Mouse (Mus musculus) heart, postnatal 14 days (tissue): ENCODE results near the gene Tex14. TPM values are rescaled to one million over a fixed set of nuclear protein-coding genes. Genes with fewer than 3 reads are reported as not detected.
"Not testable (repeated sequence)": the region's sequence is repeated elsewhere in the genome, so short reads cannot be mapped to it uniquely, and the experiment has no call there.

ENCODE experiments used
- DNase-seq, 2 experiments: peaks; one replicate each; pipeline ENCODE4 v3.0.0; 2021 to 2022
- intact Hi-C: fragments of 180-260 bp; cut with DNase I; formaldehyde crosslinking; loops from one replicate; pipeline ENCODE4 v1.15.1; 2025
- total RNA-seq, 2 experiments: library from RNA; stranded (reverse); gene quantifications; 2 replicates each; pipeline ENCODE4 v1.2.3; 2021

Tex14 gene
- total RNA-seq, 2 experiments from 2014 or later, result 0.27 to 0.41 TPM

DNA sequence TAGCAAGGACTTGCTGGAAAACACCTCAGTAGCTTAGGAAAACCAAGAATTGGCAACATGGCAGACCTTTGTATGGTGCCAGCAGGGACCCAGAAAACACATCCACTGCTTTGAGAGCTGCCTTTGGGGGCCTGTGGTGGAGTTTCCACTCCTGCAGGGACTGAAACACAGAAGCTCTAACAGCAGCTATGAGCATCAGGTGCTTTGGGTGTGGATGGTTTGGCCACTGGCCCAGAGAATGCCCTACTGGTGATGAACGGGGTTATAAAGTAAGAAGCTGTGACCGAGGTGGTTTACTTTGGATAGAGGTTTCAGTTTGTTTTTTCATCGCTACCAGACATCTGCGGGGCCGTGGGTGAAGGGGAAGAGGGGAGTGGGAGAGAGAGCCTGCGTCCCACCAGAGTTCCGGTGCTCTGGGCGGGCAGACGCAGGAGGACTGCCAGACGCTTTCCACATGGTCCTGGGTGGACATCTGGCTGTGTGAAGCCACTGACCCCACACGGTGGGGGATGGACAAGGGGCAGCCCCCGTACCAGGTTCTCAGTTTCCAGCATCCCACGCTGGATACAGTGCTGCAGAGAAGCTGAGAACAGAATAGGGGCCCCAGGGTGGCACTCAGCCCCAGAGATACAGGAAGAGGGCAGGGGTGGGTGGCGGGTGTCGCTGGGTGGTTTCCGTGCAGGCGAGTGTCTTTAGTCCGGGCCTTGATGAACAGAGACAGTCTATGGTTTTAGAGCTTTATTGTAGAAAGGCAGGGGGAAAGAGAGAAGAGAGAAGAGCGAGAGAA lies 62.8 kb downstream of the Tex14 start:
- intact Hi-C loops, result loop anchor here (5.0 kb wide), 1 partner anchor 125 kb away; the partner anchor contains the start of gene Mtmr4
- DNase-seq, result peak in 1 of 2 experiments; percentile 7

DNA sequence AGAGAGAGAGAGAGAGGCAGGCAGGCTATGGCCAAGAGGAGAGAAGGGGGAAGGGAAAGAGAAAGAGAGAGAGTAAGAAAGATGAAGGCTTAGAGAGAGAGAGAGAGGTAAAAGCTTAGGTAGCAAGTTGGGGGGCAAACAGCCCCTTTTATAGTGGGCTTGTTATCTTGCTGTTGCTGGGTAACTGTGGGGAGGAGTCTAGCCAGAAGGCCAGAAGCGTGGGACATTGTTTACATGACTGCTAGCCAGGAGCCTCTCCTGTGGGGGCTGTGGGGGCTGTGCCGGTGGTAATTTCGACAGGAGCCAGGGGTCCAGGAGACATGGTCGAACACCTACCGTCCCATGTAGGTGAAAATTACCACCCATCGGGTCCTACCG lies 63.4 kb downstream of the Tex14 start:
- DNase-seq, result no peak
- intact Hi-C loops, result loop anchor here (5.0 kb wide), 1 partner anchor 124 kb away; the partner anchor contains the start of gene Mtmr4

- intact Hi-C loops, result loop anchor here (5.0 kb wide), 1 partner anchor 123 kb away; the partner anchor contains the start of gene Mtmr4
- no peak for DNase-seq
Measured at GRCm38 (mm10) chr11:87468706-87469315, 63.9 kb downstream of the Tex14 start.

DNA sequence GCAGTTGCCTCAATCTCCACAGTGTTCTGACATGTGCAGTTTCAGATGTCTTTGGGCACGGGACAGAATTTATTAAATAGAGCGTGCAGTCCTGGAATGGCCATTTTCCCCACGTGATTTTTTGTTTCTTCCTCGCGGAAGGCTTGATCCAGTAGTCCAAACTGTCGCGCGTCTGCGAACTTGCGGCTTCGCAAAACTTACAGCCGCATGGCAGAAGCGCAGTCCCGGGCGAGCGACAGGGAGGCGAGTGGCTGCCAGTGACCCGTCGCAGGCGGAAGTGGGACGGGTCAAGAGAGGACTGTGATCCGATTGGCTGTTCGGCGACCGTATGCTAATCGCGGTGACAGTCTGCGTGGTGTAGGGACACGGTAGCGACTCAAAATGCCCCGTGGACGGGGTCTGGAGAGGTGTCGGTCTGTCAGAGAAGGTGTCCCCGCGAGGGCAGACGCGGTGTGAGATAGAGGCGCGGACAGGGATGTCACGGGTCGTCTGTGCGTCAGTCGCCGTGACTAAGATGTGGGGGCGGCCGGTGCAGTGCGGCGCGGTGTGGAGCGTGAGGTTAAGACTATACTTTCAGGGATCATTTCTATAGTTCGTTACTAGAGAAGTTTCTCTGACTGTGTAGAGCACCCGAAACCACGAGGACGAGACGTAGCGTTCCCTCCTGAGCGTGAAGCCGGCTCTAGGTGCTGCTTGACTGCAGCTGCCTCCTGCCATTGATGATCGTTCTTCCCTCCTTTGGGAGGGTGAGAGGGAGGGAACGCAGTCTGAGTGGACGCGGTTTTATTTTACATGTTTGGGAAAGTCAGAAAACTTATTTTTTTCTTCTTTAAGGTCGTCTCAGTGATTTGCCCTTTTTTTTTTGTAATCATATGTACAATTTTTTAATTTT lies 66.2 kb downstream of the Tex14 start:
- peak; percentile 73 to 74 for DNase-seq
- intact Hi-C loops, result loop anchor here (5.0 kb wide), 1 partner anchor 44 kb away; no protein-coding TSS in a partner anchor

GRCm38 (mm10) chr11:87471699-87471997 lies 66.8 kb downstream of the Tex14 start:
- intact Hi-C loops, result loop anchor here (5.0 kb wide), 1 partner anchor 44 kb away; no protein-coding TSS in a partner anchor
- DNase-seq, result not testable (repeated sequence)

DNA sequence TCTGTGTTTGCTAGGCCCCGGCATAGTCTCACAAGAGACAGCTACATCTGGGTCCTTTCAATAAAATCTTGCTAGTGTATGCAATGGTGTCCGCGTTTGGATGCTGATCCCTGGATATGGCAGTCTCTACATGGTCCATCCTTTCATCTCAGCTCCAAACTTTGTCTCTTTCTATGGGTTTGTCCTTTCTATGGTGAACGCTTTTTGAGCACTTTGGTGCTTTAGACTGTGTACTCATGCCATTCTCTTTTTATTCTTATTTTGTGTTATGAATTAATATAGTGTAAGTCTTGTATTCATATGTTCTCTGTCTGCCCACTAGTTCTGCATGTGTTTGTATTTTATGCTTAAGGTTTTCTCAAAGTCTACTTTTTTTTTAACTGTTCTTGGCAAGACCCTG lies 67.2 kb downstream of the Tex14 start:
- intact Hi-C loops, result loop anchor here (5.0 kb wide), 1 partner anchor 45 kb away; no protein-coding TSS in a partner anchor
- not testable (repeated sequence) for DNase-seq

DNA sequence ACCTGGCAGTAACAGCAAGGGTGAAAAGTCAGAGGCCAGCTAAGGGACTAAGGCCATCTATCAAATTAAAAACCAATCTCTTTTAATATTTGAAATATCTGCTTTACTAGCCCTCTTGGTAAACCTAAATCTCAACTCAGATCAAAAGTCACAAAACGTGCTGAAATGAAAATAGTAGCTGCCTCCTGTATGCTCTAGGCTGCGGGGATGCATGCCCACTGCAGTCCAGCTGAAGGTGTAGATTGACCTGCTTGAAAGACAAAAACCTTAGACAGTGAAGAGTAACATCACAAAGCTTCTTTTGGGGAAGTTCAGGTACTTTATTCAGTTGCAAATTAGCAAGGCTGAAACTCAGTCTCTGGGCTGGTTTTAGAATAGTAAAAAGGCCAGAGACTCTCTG lies 74.3 kb downstream of the Tex14 start:
- DNase-seq, intact Hi-C loops: not testable (repeated sequence)

DNA sequence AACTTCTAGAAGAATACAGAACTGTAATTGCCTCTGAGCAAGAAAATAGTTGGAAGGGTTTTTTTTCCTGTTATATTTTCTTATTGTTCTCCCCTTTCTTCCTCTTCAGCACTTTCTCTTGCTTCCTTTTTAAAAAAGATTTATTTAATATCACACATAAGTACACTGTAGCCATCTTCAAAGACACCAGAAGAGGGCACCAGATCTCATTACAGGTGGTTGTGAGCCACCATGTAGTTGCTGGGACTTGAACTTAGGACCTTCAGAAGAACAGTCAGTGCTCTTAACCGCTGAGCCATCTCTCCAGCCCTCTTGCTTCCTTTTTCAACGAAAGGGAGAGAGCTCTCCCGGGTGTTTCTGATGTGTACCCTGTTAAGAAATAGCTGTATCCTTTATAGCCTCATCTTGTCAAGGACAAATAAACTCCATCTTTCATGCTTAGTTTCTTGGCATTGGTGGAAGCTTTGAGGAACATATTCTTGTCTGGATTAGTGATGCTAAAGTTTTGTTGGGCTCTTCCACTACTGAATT lies 79.0 kb downstream of the Tex14 start:
- no peak for DNase-seq
- intact Hi-C loops, result no loop called here

DNA sequence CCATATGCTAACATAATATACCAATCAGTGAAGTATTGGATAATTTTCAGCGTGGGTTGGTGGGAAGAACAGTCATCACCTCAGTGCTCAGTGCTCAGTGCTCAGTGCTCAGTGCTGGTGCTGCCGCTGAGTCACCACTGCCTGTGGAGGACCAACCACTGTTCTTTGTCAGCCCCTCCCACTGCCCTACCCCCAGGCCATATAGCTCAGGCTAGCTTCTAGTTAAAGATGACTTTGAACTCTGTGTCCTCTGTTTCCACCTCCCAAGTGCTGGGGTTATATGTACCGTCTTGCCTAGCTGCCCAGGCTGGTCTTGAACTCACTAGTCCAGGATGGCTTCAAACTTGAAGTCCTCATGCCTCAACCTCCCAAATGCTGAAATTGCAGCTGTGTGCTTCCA lies 84.1 kb downstream of the Tex14 start:
- intact Hi-C loops, result no loop called here
- DNase-seq, result no peak

- DNase-seq, result no peak
- intact Hi-C loops, result loop anchor here (1.0 to 5.0 kb wide), 2 partner anchors 77 to 290 kb away; no protein-coding TSS in a partner anchor
Measured at GRCm38 (mm10) chr11:87504690-87505214, 99.9 kb downstream of the Tex14 start.

- intact Hi-C loops, result no loop called here
Measured at GRCm38 (mm10) chr11:87506502-87506901, 101.6 kb downstream of the Tex14 start.

DNA sequence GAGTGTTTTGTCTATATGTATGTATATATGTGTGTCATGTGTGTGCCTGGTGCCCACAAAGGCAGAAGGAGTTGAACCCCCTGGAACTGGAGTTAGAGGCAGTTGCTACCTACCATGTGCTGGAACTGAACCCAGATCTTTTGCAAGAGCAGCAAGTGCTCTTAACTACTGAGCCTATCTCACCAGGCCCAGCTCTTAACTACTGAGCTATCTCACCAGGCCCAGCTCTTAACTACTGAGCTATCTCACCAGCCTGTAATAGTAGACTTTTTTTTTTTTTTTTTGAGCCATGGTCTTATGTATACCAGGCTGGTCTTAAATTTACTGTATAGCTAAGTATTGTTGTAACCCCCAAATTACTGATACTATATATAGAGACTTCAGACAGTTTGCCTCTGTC lies 102.2 kb downstream of the Tex14 start:
- intact Hi-C loops, result no loop called here
- DNase-seq, result no peak

More at GRCm38 (mm10) chr11:87506502-87506901, 101.6 kb downstream of the Tex14 start:
- DNase-seq, result no peak

- intact Hi-C loops, result loop anchor here (5.0 kb wide), 1 partner anchor 82 kb away; no protein-coding TSS in a partner anchor
- DNase-seq, result peak; percentile 14 to 32
Measured at GRCm38 (mm10) chr11:87519260-87519659, 114.4 kb downstream of the Tex14 start.

DNA sequence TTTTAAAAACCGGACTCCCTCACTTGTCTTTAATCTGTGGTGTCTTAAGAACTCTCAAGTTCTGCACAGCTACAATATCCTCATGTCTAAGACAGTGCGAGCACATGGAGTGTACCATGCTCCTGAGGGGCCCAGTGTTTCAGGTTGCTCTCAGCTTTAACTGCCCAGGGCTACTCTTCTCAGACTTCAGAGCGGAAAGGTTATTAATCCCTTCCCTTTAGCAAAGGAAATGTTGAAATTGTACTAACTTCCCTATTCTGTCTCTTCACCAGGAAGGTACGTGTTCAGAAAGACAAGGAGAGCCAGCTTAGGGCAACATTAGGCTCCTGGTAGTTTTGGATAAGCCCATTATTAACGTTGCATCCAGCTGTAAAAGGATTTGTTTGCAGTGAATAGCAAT lies 118.6 kb downstream of the Tex14 start:
- intact Hi-C loops, result loop anchor here (5.0 kb wide), 1 partner anchor 69 kb away; the partner anchor contains the start of gene Mtmr4
- DNase-seq, result no peak

DNA sequence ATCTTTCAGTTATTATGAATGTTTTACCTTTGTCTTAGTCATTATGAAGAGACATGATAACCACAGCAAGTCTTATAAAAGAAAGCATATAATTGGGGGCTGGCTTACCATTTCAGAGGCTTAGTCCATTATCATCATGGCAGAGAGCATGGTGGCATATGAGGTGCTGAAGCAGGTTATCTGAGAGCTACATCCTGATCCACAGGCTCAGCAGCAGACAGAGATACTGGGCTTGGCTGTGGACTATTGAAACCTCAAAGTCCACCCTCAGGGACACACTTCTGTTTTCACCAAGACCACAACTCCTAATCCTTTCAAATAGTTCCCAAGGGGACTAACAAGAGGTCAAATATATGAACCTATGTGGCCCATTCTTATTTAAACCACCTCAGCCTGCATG lies 119.1 kb downstream of the Tex14 start:
- intact Hi-C loops, result loop anchor here (5.0 kb wide), 1 partner anchor 68 kb away; the partner anchor contains the start of gene Mtmr4

GRCm38 (mm10) chr11:87524780-87525179 lies 119.9 kb downstream of the Tex14 start:
- intact Hi-C loops, result loop anchor here (5.0 kb wide), 1 partner anchor 68 kb away; the partner anchor contains the start of gene Mtmr4
- DNase-seq, result no peak

More for the DNA sequence above, 119.1 kb downstream of the Tex14 start:
- no peak for DNase-seq

- DNase-seq, result no peak
- intact Hi-C loops, result no loop called here
Measured at GRCm38 (mm10) chr11:87527364-87527763, 122.5 kb downstream of the Tex14 start.

DNA sequence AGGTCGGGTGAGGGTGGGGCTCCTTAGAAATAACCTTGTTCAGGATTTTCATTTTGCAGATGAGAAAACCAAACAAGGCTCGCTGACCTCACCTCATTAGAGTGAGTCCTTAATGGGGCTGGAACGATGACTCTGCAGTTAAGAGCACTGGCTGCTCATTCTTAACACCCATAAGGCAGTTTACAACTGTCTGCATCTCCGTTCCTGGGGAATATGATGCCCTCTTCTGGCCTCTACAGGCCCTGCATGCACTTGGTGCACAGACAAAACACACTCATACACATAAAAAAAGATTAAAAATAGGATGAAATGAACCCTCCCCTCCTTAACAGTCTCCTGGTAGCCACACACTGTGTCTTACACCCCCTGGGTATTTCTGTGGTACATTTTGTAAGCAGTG lies 123.1 kb downstream of the Tex14 start:
- DNase-seq, result no peak
- intact Hi-C loops, result no loop called here

DNA sequence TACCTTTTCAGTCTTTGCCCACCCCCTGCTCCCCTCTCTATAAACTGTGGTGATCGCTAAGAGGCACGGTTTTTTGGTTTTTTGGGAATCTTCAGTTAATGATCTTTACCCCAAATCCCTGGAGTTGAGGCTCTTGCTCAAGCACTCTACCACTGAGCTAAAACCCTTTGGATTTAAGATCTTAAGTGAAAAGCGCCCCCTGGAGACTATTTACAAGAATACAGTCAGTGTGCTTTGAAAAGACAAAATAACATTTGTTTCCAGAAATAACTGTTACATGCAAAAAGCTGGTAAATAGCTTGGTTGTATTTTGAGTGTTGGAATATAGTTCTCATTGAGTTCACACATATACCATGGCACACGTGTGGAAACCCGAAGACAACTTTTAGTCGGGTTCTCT lies 126.8 kb downstream of the Tex14 start:
- intact Hi-C loops, result no loop called here
- DNase-seq, result no peak

GRCm38 (mm10) chr11:87542285-87542684 lies 137.4 kb downstream of the Tex14 start:
- intact Hi-C loops, result no loop called here

More at GRCm38 (mm10) chr11:87542285-87542684, 137.4 kb downstream of the Tex14 start:
- no peak for DNase-seq
